Mouse (Mus musculus) brain, embryonic 14.5 days (tissue): ENCODE results near the gene Itga6. TPM values are rescaled to one million over a fixed set of nuclear protein-coding genes. Genes with fewer than 3 reads are reported as not detected.

Source experiments
- DNase-seq: peaks from one replicate; pipeline ENCODE4 v3.0.0-alpha.2; 2011; ENCODE audit warnings: low read depth
- CTCF ChIP-seq: fragments of 200-500 bp; IDR thresholded peaks from 2 replicates; pipeline ENCODE4 v1.5.1; 2012; ENCODE audit warnings: inconsistent platforms, mild to moderate bottlenecking, moderate library complexity, borderline replicate concordance; ENCODE audit not compliant: insufficient read depth, insufficient read length; ENCODE audit errors: extremely low read depth
- POLR2A ChIP-seq: fragments of 200-500 bp; IDR thresholded peaks from 2 replicates; pipeline ENCODE4 v1.6.1; 2012; ENCODE audit warnings: mild to moderate bottlenecking, inconsistent platforms, borderline replicate concordance; ENCODE audit not compliant: poor library complexity, insufficient read depth, insufficient read length, severe bottlenecking; ENCODE audit errors: extremely low read depth
- polyA plus RNA-seq: library from polyadenylated mRNA; depleted of rRNA; stranded (reverse); fragments of >200 nt; gene quantifications from 2 replicates; pipeline ENCODE4 v1.2.3, GENCODE M21; 2012

The Itga6 gene
- polyA plus RNA-seq, 1 experiment: 36.8 TPM

DNA sequence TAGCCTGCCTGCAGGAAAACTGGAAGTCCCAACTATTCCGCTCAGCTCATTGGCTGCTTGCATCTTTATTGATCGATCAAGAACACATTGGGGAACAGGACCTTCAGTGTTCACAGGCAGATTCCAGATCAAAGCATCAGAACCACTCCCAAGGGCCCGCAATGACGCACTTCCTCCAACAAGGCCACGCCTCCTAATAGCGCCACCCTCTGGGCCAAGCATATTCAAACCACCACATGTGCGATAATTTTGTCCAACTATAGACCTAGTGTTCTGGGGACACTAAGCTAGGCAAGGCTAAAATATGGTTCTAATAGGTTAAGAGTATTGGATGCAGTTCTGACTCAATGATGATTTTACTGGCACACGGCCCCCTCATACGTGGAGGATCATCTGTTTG is 15.7 kb downstream of the Itga6 start:
- TF ChIP-seq CTCF (no peak), POLR2A (no peak)
- no peak for DNase-seq

DNA sequence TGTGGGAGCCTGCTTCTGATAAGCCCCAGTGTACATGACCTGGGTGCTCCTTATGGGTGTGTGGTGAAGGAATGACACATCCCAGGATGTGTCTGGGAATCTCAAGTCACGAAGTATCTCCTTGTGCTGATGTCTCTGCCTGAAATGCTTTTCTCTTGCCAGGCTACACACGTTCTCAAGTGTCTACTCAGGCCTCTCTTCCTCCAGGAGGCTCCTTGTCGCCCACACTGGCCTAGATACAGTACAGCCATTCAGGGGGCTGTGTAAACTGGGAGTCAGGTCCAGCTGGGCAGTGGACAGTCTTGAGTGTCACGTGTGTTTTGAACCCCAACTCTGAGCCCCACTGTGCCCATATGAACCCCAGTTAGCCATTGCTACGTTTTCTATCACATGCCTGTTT is 19.1 kb downstream of the Itga6 start:
- TF ChIP-seq POLR2A (no peak), CTCF (no peak)
- no peak for DNase-seq

DNA sequence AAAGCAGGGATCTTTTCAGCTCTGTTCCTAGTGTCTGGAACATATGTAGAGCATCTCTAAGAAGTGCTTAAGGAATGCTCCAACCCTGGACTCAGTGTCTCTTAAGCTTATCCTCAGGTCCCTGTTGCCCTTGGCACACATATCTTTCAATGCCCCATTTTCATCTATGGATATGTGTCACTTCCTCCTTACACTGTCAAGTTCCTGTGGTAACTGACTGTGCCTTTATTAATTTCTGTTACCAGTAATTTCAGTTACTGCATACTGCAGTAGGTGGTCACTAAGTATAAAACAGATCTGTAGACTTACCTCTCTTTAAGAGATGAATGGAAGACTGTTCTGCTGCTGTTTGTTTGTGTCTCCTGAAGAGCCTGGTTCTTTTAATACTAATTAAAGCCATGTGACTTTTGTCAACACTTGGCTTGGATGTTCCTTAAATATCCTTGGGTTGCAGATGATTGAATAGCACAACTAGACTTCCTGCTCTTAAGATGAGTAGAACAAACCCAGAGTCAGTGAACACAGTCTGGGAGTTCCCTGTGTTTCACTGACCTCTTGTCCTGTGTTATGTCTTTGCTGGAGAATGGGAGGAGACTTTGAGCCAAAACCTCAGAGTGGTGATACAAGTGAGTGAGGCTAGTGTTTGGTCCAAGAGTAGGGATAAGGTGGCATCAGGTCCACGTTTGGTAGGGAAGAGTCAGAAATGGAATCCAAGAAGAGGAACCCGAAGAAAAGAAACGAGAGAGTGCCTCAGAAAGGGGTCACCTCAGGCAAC is 19.7 kb downstream of the Itga6 start:
- TF ChIP-seq CTCF: no peak
- no peak for DNase-seq

DNA sequence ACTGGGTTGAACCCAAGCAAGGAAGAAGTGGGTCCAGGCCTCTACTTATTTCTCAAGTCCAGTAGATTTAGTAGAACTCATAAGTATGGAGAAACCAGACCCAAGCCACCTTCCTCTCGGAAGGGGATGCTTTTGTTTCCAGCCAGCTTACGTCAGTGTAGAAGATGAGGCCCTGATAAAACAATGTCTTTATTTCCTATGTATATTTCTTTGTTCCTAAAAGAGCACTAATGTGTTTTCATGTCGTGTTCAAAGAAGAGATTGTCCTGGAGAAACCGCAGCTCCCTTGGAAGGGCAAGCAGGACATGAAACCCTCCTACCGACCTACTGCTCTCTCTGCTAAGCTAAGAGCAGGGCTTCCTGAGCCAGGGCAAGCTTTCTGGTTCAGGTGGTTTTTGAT is 20.6 kb downstream of the Itga6 start:
- no peak for TF ChIP-seq CTCF
- TF ChIP-seq POLR2A: no peak
- DNase-seq: no peak

DNA sequence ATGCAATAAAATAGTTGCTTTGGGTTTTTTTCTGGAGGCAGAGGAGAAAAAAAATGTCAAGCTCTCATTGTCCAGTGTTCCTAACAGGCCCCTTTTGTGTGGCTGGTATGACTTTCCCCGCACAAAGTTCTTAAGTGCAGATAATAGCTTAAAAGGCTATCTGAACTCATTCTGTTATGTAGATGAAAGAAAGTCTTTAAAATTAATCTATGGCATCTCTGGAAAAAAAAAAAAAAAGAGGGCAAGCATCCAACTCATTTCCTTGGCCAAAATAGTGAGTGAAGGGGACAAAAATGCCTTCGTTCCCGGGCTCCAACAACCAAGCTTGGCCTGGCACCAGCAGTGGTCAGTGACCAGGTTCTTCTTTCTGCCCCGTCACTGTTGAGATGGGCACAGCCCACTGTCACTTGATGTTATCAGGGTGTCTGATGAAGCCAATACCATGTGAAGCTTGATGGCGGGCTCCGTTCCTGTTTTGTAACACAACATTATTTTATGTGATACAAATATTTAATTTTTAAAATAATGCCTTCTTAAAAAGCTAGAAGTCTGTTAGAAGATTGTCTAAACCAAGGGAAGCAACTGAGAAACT is 21.7 kb downstream of the Itga6 start:
- DNase-seq: no peak
- TF ChIP-seq POLR2A (no peak), CTCF (no peak)

DNA sequence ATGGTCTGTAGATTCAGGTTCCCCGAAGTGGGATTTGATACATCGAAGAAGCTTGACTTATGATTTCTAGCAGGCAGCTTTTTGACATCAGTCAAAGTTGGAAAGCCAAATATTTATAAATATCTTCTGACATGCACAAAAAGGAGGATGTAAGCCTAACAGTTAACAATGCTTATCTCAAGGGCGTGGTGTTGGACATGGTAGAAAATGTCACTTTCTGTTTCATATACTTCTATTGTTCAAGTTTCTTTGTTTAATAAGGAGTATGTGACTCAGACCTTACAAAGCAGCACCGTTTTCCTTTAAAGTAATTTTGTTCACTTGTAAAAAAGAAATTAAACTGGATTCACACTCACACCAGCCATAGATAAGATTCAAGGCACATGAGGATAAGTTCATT is 26.3 kb downstream of the Itga6 start:
- DNase-seq: no peak
- no peak for TF ChIP-seq CTCF
- no peak for TF ChIP-seq POLR2A

DNA sequence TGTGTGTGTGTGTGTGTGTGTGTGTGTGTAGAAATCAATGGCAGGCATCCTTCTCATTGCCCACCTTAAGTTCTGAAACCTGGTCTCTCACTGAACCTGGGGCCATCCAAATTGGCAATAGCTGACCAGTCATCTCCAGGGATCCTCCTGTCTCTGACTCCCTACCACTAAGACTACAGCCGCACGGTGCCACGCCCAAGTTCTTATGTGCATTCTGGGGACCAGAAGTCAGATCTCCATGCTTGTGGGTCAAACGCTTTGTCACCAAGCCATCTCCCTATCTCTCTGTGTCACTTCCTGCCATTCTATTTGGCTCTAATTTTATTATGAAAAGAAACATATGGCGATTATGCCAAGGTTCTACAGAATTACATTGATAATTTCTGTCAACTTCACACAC is 28.3 kb downstream of the Itga6 start:
- no peak for TF ChIP-seq POLR2A
- no peak for TF ChIP-seq CTCF
- DNase-seq: no peak

DNA sequence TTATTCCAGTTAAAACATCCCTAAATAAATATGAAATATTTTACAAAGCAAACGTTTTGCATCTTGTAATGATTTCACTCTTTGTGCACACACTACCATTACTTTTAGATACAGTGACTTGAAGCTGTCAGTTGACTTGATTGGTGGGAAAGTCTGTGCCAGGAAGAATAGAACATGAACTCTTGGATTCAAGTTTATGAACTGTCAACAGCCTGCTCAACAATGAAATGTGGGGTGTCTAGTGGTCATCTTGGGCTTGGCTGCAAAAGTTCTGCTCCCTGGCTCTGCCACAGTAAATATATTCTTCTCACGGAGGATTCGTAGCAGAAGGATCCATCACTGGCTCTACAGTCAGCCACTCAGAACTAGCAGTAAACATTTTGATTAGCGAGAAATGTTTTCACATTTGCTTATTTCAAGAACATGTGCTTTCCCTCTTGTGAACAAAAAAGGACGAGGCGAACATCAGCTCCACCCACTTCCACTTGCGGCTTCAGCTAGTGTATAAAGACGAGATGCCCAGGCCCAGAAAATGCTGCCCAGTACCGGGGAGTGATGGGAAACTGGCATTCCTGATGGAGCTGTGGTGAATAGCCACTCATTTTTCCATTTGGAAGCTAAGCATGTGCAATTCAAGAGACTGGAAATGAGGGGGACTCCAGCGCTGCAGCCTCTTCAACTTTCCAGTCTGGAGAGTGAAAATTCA is 29.0 kb downstream of the Itga6 start:
- DNase-seq: peak; percentile 48
- TF ChIP-seq POLR2A (no peak), CTCF (no peak)

DNA sequence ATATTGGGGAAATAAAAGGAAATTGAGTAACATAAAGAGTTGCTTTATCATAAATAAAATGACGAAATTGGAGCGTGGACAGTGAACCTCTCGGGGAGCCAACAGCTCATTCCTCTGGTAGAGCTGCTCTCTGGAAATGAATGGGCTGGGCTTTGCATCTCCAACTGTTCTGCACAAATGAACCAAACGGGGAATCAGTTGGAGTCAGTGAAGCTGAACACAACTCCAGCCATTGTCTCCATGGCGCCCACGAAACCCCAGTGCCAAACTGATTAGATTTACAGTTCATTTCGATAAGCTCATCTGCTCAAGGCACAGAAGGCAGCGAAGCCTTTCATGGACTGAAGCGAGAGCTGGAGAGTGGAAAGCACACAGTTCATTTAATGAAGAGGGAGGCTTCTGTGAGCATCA is 29.8 kb downstream of the Itga6 start:
- peak; percentile 78 for DNase-seq
- no peak for TF ChIP-seq POLR2A
- TF ChIP-seq CTCF: no peak

DNA sequence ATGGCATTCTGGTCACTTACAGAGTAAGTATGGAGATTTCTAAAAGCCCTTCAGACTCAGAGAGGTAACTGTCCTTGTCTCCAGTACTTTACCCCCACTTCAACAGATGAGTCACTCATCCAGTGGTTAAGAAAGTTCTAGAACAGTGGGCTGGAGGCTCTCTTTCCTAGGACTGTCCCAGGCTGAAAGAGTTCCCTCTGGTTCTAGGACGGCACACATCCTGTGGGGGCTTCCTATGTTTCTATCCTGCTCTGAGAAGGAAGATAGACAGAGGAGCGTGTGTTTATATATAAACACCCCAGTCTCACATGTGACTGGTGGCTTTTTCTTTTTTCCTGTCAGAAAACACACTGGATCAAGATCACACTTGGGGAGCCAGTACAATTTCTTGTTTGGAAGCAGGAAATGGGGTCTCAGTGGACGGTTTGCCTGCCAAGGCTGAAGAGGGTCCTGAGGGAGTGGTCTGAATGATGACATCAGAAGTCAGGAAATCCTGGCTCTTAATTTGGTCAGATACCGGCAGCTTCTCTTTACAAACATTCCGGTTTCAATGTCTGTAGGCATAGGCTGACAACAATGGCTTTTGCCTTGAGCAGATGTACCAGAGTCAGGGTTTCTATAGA is 34.0 kb downstream of the Itga6 start:
- DNase-seq: no peak
- TF ChIP-seq CTCF (no peak), POLR2A (no peak)

DNA sequence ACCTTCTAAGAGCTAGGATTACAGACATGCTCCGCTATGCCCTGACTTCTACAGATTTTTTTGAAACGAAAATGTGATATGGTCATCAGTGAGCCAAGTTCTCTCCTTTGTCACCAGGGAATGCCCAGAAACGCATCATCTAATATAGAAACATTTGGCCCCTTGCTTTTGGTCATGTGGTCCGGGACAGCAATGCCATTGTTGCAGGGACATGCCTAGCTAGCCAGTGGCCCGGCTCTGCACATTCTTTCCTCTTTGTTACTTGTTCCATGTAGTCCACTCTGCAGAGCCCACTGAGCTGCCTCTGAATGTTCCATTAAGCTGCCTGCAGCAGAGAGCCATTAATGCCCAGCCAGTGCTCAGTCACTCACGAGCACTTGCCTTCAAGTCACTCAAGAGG is 34.6 kb downstream of the Itga6 start:
- peak; percentile 31 for DNase-seq
- TF ChIP-seq CTCF: no peak
- no peak for TF ChIP-seq POLR2A

DNA sequence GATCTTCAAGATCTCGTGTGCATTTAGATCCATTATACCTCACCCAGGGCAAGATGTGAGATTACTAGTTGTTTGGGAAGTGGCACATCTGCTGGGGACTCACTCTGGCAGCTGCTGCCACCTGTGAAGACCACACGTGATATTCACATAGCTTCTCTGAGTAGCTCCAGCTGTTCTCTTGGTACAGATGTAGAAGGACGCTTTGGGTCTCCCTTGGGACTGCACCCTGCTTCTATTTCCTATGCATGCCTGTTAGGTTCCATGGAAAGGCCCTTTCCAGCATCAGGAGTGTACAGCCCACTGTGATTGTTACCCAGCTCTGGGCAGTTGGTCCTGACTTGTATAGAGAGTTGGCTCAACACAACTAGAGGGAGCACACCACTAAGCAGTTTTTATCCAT is 39.8 kb downstream of the Itga6 start:
- TF ChIP-seq POLR2A (no peak), CTCF (no peak)
- DNase-seq: no peak

DNA sequence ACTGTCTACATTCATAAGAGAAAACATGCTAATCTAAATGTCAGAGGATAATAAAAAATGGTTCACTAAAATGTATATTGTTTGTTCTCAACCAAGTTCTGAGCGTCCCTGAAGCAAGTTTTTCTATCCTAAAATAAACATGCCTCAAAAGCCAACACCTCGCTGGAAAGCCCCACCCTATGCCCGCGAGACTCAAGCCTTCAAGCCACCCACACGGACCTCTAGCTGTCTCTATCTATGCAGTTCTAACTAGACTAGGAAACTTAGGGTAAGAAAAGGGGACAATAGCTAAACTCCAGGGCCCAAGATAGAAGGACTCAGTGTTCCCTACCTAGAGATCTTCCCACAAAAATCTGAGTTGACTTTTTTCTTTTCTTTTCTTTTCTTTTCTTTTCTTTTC is 40.6 kb downstream of the Itga6 start:
- DNase-seq: no peak
- TF ChIP-seq POLR2A (no peak), CTCF (no peak)
